Mouse (Mus musculus) fibroblast of lung, adult 2 months (primary cell): Measurements from ENCODE around the gene Gstt3.

Experiments used
- DNase-seq: peaks from one replicate; pipeline ENCODE4 v3.0.0-alpha.2; 2011; ENCODE audit warnings: low read depth

The Gstt3 gene

DNA sequence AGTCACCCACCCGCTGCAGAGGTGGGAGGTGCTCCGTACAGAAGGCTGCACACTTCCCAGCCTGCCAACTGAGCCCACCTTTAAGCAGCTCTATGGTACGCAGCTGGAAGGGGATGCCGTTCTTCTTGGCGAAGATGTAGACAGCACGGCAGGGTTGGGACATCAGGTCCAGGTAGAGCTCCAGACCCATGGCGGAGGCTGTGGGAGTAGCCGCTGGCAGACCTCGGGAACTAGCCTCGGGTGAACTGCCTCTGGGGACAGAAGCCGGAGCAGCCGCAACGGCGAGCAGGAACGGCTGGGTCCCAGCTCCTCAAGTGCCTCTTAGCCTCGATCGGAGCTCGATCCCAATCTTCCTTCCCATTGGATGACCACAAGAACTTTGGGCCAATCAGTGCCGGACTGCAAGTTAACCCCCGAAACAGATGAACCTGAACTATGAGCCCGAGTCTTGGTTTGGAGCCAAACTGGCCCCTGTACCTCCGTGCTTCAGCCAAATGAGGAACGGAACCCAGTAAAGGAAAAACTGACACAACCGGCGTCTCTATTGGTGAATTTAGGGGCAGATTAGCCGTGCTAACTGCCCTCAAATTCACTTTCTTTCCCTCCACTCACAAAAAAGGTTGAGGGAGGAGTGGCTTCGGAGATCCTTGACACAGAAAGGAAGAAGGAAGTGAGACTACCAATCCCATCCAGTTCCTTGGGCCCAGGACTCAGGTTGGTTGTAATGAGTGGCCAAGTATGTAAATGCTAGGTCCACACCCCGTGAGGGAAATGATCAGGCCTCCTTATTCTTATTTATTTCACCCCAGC is at the start of gene Gstt3, which contains the start of gene Gm20441:
Gstt3 (minus strand) TSS at position 646 of the 810 bp plus-strand sequence.
Gm20441 (minus strand) TSS at position 186 of the 810 bp plus-strand sequence.
- peak; percentile 82 for DNase-seq

DNA sequence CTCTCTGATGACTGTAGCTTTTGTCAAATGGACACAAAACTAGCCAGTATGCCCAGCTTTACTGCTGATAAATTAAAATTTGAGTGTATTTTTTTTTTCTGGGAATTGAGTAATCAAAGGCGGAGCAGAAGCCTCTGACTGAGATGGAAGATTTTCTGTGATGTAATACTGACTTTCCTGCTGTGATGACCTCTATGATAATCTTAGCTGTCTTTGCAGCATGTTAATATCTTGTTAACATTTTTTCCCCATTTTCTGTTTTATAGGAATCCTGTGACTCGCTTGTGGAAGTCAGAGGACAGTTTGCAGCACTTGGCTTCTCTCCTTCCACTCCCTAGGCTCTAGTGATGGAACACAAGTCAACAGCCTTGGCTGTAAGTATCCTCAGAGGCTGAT is 49.1 kb upstream of the Gstt3 start:
- no peak for DNase-seq

DNA sequence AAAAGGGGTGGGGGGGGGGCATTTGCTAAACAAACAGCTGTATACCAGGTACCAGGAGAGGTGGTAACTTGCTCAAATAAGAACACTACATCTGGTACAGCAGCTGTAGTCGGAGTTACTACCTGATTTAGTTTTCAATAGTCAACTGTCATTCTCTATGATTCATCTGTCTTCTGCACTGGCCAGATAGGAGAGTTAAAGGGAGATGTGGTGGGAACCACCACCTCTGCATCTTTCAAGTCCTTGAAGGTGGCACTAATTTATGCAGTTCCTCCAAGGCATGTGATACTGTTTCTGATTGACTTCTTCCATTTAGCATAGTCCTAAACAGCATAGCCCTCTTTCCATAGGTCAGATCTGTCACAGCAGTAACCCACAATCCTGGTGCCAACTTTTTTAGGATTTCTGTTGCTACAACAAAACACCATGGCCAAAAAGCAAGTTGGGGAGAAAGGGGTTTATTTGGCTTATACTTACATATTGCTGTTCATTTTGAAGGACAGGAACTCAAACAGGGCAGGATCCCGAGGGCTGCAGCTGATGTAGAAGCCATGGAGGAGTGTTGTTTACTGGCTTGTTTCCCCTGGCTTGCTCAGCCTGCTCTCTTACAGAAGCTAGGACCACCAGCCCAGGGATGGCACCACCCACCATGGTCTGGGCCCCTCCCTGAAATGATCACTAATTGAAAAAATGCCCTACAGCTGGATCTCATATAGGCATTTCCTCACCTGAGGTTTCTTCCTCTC is 48.5 kb upstream of the Gstt3 start:
- DNase-seq: no peak

DNA sequence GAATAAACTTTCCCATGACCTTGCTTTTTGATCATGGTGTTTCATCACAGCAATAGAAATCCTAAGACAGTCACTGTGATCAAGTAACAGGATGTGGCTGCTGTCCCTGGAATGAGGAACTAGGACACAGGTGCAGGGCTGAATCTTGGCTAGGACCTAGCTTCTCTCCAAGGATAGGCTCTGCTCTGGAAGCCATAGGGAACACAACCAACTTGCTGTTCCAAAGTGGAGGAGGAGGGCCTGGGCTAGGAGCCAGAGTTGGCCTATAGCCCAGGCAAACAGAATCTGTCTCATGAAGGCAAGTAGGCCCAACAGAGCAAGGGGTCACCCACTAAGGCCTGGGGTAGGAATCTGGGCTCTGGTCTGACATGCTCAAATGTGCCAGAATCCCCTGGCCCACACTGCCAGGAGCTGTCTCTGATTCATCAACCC is 47.3 kb upstream of the Gstt3 start:
- peak; percentile 79 for DNase-seq

DNA sequence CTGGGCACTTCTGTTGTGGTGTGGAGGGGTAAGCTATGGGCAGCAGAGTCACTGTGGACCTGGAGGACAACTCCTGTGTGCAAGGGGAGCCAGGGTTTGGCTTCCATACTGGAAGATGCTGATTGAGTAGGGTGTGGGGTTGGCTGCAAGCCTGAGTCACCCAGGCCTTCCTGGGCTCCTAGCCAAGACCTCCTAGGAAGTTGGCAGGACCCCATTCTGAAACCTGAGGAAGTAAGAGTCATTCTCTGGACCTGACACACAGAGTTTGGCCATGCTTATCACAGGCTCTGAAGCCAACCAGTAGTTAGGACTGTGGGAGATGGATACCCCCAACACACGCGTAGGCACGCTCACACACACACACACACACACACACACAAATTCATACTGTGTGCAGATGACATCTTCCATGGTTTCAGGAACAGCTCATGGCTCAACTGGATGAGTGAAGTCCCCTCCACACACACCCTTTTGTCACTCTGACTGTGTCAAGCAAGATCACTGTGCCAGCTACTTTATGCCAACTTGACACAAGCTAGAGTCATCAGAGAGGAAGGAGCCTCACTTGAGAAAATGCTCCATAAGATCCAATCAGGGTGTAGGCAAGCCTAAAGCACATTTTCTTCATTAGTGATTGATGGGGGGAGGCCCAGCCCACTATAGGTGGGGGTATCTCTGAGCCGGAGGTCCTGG is 46.6 kb upstream of the Gstt3 start:
- DNase-seq: peak; percentile 83

DNA sequence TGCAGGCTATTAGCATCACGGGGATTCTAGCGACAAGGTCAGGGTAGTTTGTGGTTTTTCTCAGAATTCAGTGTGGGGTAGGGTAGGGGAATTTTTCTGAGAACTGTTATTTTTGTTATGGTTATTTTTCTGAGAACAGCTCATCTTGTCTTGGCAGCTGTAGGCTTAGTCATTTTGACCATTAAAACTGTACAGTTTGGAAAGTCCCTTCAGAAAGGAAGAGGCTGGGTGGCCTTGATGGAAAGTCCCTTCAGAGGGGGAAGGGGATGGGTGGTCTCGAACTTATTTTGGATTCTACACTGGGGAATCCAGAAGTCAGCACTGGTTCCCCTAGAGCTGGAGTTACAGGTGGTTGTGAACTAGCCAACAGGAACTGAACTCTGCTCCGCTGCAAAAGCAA is 43.3 kb upstream of the Gstt3 start:
- no peak for DNase-seq

DNA sequence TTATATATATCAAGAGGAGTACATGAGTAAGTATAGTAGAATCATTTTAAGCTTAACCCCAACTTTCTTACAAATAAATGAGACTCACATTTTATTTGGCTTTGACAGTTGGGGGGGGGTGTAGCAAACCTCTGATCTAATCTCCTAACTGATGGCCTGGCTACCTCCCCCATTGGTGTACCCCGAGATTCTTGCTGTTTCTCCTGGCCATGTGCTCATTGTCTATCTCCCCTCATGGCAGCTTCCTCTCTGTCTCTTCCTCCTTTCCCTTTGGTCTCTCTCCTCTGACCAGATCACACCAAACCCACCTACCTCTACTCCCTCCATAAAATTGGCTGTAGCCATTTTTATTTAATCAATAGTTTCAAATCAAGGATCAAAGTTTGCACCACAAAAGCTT is 42.6 kb upstream of the Gstt3 start:
- DNase-seq: no peak

DNA sequence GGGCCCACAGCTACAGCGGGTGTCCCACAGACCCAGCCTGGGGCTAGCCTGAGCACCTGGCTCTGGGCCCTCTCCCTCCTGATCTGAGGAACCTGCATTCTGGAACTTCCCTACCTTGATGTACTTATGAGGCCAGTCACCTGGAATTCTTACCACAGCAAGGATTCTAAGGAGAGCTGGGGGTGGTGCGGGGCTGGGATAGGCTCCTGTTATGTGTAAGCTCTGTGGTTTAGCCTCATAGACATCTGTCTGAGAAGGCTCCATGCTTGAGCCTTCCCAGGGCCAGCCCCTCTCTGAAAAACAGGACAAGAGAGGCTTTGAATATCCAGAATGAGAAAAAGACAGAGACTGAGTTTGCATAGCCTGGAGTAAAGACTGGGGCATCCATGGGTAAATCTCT is 41.2 kb upstream of the Gstt3 start, which contains the start of gene Gstt4:
Gstt4 (minus strand) TSS at position 101 of the 400 bp plus-strand sequence.
- no peak for DNase-seq

DNA sequence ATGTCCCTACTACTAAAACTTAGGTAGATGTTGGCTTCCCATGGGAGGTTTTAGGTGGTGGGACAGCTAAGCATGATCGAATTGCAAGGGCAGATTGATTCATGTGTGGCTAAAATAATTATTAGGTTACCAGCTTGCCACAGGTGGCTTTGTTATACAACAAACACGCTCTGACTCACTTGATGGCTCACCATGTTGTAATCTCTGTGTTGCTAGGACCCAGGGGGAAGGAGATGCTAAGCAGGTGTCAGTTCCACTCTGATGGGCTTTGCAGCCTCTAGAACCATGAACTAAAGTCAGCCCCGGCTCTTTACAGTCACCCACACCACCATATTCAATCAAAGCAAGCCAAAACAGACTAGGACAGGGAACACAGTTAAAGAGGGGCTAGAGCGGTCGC is 38.7 kb upstream of the Gstt3 start:
- no peak for DNase-seq

DNA sequence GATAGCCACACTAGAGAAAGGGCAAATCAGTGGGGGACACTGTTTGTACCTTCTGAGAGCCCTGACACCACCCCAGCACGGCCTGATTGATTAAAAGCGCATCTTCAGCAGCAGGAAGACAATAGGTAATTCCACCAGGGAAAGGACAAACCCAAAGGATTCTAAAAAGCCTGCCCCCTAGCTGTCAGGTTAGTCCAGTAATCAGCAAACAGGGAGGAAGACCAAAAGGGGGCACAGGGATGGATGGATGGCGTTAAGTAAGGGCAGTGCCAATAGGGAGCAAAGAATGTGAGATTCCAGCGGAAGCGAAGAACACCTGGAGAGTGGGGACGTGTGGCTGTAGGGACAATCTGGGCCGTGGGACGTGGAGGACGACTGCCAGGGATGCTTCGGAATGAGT is 37.4 kb upstream of the Gstt3 start:
- no peak for DNase-seq

DNA sequence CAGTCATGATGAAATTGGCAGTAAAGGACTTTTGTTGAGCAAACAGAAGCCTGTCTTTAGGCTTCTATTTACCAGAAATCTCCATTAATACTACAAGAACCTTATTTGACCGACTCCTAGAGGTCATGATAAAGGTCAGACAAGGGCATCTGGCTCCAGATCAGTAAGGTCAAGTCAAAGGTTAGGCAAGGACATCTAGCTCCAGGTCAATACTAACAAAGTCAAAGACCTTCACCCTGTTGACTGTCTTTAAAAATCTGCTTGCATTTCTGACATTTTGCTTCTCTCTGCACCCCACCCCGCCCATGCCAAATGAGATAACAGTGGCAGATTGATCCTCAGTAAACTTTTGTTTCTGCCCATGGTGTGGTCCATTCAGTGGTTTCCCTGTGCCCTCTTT is 23.0 kb upstream of the Gstt3 start:
- no peak for DNase-seq

DNA sequence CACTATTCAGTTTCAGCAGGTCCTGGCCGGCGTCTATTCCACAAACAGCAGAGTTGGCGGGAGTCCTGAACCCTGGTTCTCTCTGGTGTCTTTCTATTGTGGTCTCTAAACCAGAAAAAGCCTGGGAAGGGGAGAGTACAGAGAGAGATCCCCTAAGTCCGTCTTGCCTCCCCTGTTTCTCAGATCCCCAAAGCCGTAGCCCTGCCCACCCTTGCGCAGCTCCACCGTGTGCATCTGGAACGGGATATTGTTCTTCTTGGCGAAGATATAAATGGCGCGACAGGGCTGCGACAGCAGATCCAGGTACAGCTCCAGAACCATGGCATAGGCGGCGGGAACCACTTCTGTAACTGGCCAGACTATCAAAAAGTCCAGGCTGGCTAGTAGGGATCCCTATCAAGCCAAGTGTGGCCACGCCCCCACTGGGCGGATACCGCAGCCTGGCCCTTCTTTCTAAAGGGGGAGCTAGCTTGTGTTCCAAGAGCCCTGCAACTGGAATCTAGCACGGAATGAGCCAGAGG is 17.0 kb upstream of the Gstt3 start, which contains the start of gene Gstt1:
Gstt1 (minus strand) TSS at position 409 of the 521 bp plus-strand sequence.
- DNase-seq: no peak

DNA sequence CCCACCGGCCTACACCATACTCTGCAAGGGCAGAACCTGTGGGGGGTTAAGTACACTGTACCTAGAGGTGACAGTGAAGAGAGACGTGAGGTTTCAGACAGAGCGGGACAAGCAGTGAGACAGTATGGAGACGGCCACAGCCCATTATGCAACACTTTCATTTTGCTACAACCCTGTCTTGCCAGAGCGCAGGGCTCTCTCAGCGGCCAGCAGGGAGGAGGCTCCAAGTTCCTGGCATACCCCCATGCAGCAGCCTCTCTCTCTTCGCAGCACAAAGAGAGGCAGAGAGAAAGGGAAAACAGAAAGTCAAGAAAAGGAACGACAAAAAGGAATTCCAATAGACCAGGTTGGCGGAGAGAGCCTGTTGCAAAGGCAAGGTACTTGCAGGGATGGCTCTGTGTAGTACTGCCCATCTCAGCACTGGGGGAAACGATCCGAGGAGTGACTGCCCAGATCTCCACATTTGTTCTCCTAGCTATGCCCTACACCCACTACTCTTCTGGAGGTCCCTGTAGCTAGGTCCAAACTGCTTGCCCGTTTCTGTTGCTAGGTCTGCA is 16.5 kb upstream of the Gstt3 start:
- DNase-seq: peak; percentile 28

DNA sequence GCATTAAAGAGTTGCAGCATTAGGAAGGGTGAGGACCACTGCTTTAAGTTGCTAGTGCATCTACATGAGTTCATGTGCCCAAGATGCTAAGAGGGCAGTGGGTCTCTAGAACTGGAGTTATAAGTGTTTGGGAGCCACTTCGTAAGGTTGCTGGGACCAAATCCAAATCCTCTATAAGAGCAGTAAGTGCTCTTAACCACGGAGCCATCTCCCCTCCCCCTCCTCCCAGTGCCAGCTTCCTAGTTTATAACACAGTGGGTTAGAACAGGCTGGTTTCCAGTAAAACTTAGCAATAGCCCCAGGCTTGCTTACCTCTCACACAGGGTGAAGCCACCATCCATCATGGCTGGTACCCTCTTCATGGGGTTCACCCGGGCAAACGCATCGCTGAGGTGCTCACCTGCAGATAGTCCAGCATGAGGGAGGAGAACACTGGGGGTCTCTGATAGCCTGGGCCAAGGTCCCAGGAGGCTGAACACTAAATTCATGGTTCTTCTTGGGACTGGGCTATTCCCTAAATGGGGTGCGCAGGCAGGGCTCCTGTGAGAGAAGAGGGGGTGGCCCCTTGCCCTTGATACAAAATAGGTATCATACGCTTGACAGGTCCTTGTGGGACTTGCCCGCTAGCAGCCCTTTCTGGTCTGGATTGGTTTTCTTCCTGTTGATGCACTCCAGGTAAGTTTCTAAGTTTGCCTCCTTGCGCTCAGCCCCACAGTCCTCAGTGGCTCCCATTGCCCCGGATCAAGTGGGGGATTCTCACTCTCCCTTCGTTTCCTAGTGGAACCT is 15.7 kb upstream of the Gstt3 start:
- no peak for DNase-seq

DNA sequence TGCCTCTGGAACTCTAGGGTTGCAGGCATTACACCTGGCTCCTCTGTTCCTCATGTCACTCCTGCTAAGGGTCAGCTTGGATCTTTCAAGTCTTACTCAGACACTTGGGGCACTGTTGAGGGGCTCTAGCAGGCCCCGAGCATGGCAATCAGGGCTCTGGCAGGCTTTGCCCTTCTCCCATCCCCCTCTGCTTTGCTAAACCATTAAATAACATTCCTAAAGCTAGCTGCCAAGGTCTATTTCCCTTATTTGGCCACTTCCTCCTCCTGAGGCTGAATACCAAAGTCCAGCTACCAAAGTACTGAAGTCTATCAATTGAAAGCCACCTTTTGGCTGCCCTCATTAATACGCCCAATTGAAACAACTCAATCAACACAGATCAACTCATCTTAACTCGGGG is 13.7 kb upstream of the Gstt3 start:
- peak; percentile 9 for DNase-seq

DNA sequence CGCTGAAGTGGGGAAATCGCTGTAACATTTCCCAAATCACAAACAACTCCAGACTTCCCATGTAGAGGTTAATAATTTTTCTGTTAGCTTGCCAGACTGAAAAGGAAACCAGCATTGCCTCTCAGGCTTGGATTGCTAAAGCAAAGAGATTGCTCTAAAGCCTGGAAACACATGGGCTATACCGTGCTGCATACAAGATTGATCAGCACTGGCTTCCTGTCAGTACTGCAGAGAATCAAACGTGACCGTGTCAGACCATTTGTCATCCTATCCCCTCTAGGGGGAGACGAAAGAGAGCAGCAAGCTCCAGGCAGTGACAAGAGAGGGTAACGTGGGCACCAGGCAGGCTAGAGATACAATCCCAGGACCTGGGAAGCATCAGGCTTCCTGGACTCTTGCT is 9.6 kb upstream of the Gstt3 start:
- DNase-seq: no peak

DNA sequence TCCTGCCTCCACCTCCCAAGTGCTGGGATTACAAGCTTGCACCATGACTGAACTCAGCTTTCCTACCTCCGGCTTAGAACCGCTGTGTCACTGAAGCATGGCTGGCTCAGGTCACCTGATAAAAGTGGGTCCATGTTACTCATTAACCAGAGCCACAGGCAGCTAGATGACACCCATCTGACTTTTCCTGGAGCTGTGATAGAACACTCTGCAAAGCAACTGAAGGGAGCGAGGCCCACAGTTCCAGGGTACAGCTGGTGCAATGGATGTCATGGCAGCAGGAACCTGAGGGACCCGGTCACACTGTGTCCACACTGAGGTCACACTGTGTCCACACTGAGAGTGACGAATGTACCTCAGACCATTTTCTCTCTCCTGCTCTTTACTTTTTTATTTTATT is 8.6 kb upstream of the Gstt3 start:
- no peak for DNase-seq

DNA sequence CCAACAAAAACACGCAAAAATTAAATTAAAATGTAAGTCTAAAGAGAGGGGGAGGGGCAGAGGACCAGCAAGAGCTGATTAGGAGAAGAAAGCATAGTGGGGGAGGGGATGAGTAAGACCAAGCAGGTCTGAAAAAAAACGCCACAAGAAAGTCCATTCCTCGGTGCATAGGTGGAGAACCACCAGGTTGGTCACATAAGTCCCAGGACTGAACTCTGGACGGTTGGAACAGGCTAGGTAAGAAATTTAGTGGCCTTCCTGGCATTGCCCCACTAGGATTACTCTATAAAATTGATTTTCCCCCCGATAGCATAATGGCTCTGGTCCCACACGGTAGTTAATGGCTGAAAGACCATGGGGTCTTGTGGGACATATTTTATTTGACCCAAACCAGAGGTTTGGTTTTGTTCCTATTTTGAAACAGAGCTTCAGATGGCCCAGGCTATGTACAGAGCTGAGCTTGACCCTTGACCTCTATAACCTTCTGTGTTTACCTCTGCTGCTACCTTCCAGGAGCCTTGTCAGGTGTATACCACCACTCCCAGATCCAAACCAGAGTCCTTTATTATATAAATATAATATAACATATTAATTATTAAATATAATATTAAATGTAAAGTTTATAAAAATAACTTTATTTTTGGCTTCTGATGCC is 8.0 kb upstream of the Gstt3 start:
- no peak for DNase-seq

DNA sequence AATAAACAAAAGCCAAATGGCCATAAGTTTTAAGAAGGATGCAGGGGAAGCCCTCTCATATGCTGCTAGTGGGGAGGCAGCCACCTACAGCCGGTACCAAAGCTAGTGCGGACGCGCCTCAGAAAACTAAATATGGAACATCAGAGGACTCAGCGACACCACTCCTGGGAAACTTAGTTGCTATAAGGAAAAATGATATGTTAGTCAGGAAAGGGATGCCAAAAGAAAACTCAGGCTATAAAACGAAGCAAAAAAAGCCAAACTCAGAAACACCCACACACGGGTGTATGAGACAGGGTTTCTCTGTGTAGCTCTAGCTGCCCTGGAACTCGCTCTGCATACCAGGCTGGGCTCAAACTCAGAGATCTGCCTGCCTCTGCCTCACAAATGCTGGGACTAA is 7.1 kb upstream of the Gstt3 start:
- DNase-seq: no peak

DNA sequence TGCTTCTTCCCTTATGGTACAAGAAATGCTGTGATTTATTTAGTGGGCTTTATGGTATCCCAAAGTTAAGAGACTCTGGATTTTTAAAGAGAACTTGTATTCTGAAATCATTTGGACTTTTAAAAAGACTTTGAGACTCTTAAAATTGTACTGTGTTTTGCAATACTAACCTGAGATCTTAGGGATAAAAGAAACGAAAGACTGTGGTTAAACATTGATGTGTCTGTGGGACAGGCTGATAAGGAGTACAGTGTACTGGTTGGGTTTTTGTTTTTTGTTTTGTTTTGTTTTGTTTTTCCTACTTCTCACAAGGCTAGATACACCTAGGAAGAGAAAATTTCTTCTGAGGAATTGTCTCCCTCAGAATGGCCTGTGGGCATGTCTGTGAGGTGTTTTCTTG is 4.2 kb upstream of the Gstt3 start:
- DNase-seq: no peak
